Mouse (Mus musculus) liver, embryonic 15.5 days (tissue): ENCODE results near the gene Med12. TPM values are rescaled to one million over a fixed set of nuclear protein-coding genes. Genes with fewer than 3 reads are reported as not detected.

Source experiments
- ATAC-seq: fragments of 200-750 bp; cut with Nextera tagmentation; 2 replicates; pipeline ENCODE4 v1.8.0; 2017; ENCODE audit warnings: moderate number of reproducible peaks, mild to moderate bottlenecking, moderate library complexity; ENCODE audit not compliant: insufficient read depth
- H3K27ac ChIP-seq: fragments of 300-500 bp; sonication (generic); replicated peaks from 2 replicates; pipeline ENCODE4 v1.5.1; 2015; ENCODE audit warnings: mild to moderate bottlenecking, inconsistent platforms
- H3K27me3 ChIP-seq: fragments of 300-500 bp; sonication (generic); 2 replicates; pipeline ENCODE4 v1.6.1; 2015; ENCODE audit warnings: mild to moderate bottlenecking, inconsistent platforms
- H3K36me3 ChIP-seq: fragments of 300-500 bp; sonication (generic); replicated peaks from 2 replicates; pipeline ENCODE4 v1.6.1; 2015; ENCODE audit warnings: moderate library complexity, mild to moderate bottlenecking, inconsistent platforms
- H3K4me1 ChIP-seq: fragments of 300-500 bp; sonication (generic); replicated peaks from 2 replicates; pipeline ENCODE4 v1.6.1; 2015; ENCODE audit warnings: inconsistent platforms
- H3K4me2 ChIP-seq: fragments of 300-500 bp; sonication (generic); 2 replicates; pipeline ENCODE4 v1.6.1; 2015; ENCODE audit warnings: moderate library complexity, mild to moderate bottlenecking, inconsistent platforms
- H3K4me3 ChIP-seq: fragments of 300-500 bp; sonication (generic); replicated peaks from 2 replicates; pipeline ENCODE4 v1.5.1; 2015; ENCODE audit warnings: mild to moderate bottlenecking, inconsistent platforms
- H3K9ac ChIP-seq: fragments of 300-500 bp; sonication (generic); 2 replicates; pipeline ENCODE4 v1.6.1; 2015; ENCODE audit warnings: moderate library complexity, mild to moderate bottlenecking, inconsistent platforms
- H3K9me3 ChIP-seq: fragments of 300-500 bp; sonication (generic); replicated peaks from 2 replicates; pipeline ENCODE4 v1.6.1; 2016; ENCODE audit warnings: inconsistent platforms
- WGBS: fragments of 180-500 bp; shearing (Covaris S2); methylation state at CpG from one replicate; pipeline ENCODE4 v1.1.7; 2015; ENCODE audit warnings: mixed read lengths; ENCODE audit not compliant: insufficient replicate concordance; 5-methylcytosine and 5-hydroxymethylcytosine counted together
- polyA plus RNA-seq: library from polyadenylated mRNA; unstranded; fragments of >200 nt; fragmentation: Nextera tagmentation; extraction: Ambion mirVana; gene quantifications from 2 replicates; pipeline ENCODE4 v1.2.1, GENCODE M21; 2015

The Med12 gene
- polyA plus RNA-seq, 1 experiment from 2014 or later = 21.4 TPM

DNA sequence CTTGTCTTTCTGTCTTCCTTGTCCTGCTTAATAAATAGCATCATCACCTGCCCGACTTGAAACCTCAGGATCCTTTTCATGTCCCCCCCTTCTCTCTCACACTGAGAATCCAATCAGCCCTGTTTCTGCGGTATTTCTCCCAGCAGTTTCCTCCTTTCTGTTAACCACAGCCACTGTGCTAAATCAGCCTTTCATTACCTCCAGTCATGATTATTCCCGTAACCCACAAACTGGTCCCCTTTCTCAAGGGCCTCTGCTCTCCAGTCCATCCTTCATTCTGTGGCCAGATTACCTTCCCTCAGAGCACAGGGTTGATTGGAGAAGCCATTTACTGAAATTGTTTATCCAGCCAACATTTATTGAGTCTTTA lies 5.1 kb upstream of the Med12 start, which contains the start of gene Gm20489:
Gm20489 (minus strand) TSS at position 269 of the 370 bp plus-strand sequence.
- Histone ChIP-seq H3K27ac (no peak within 1 kb of the TSS), H3K4me3 (no peak within 1 kb of the TSS), H3K36me3 (no peaks in the 10 kb centered on the region), H3K9ac (no peak within 1 kb of the TSS), H3K27me3 (peaks cover 18% of the 10 kb centered on the region; the same call in 1 of the 2 replicates), H3K4me2 (peak within 1 kb of the TSS; percentile 30), H3K9me3 (no peaks in the 10 kb centered on the region), H3K4me1 (peaks cover 9% of the 10 kb centered on the region)
- 36% methylated on average over 3 of the region's 3 CpGs for WGBS
- no peak for ATAC-seq

DNA sequence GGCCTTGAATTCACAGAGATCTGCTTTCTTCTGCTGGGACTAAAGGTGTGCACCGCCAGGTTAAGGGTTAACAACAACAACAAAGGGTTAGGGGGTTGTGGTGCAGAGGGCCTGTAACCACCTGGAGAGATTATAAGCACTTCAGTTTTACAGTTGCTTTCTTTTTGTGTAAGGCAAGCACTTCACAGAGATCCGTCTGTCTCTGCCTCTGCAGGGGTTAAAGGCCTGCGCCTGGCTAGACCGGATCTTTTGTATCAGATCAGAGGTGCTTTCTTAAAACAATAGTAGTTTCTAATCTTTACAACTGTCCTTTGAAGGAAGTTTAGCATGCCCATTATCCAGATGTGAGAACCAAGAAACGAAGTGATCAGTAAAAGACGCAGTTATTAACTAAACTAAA lies 420 bp upstream of the Med12 start:
- peaks cover 27% of the 10 kb centered on the region for H3K36me3 ChIP-seq
- ATAC-seq = no peak
- H3K4me2 ChIP-seq = peak overlapping the region; percentile 67
- peaks cover 10% of the 10 kb centered on the region; the same call in 1 of the 2 replicates for H3K27me3 ChIP-seq
- 28% methylated on average over 6 of the region's 6 CpGs for WGBS
- H3K9me3 ChIP-seq = no peaks in the 10 kb centered on the region
- H3K27ac ChIP-seq = peak overlapping the region; percentile 86
- H3K4me1 ChIP-seq = peaks cover 16% of the 10 kb centered on the region
- H3K9ac ChIP-seq = peak overlapping the region; percentile 48
- peak overlapping the region; percentile 70 for H3K4me3 ChIP-seq

DNA sequence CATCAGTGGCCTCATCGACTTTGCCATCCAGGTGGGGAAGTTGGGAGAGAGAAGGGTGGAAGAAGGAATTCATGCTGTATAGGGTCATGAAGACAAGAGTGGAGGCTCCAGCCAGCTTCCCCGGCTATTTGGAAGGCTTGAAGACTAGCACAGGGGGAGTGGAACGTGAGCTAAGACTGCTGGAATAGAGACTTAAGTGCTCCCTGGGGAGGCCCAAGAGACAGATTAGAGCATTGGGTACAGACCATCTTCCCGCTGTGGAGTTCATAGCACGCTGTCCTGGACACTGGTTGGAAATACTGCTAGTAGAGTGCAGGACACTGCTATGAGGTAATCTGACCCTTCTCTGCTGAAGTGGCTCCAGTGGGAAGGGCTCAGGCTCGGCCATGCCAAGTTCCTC lies 9.0 kb downstream of the Med12 start:
- H3K36me3 ChIP-seq = peaks cover 86% of the 10 kb centered on the region
- no peak overlapping the region for H3K27ac ChIP-seq
- H3K4me1 ChIP-seq = peaks cover 20% of the 10 kb centered on the region
- H3K9me3 ChIP-seq = no peaks in the 10 kb centered on the region
- no peaks in the 10 kb centered on the region for H3K27me3 ChIP-seq
- H3K9ac ChIP-seq = no peak overlapping the region
- ATAC-seq = no peak
- H3K4me2 ChIP-seq = no peak overlapping the region
- WGBS = 74% methylated on average over 6 of the region's 6 CpGs
- H3K4me3 ChIP-seq = no peak overlapping the region

DNA sequence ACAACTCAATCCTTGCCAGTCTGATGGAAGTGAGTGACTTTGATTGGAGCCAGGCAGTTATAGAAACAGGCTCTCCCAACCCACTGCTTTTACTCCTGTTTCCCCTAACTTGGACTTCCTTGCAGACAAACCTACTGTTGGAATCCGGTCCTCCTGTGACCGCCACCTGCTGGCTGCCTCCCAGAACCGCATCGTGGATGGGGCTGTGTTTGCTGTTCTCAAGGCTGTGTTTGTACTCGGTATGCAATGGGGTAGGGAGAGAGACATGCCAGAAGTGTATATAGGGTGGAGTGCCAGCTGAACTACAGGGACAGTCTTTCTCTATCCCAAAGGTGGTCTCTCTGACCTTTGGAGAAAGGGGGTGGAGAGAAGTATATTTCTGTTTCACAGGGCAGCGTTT lies 11.7 kb downstream of the Med12 start:
- Histone ChIP-seq H3K27me3 (no peaks in the 10 kb centered on the region), H3K4me3 (no peak overlapping the region), H3K4me1 (peaks cover 48% of the 10 kb centered on the region), H3K27ac (peak overlapping the region; percentile 95), H3K4me2 (no peak overlapping the region), H3K9me3 (no peaks in the 10 kb centered on the region), H3K36me3 (peaks cover 88% of the 10 kb centered on the region), H3K9ac (no peak overlapping the region)
- 22% methylated on average over 6 of the region's 6 CpGs for WGBS
- ATAC-seq = no peak

DNA sequence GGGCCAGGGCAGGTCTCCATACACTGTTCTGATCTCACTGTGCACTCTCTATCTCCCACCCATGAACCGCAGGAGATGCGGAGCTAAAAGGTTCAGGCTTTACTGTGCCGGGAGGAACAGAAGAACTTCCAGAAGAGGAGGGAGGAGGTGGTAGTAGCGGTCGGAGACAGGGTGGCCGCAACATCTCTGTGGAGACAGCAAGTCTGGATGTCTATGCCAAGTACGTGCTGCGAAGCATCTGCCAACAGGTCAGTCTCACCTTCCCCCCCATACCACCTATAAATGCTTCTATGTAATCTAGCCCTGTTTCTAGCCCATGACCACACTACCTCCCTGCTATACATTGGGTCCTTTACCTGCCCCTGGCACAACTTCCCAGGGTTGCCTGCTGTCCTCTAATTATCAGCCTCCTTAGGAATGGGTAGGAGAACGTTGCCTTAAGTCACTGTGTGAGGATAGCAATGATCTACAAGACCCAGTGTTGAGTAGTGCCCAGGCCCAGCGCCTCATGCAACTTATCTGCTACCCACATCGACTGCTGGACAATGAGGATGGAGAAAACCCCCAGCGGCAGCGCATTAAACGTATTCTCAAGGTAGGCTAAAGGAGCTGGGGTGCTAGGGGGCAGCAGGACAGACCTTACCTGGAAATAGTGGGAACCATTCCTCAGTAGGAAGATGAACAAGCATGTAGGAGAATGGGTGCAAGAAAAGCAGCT lies 12.3 kb downstream of the Med12 start:
- ATAC-seq = no peak
- Histone ChIP-seq H3K4me3 (no peak overlapping the region), H3K9ac (no peak overlapping the region), H3K27me3 (no peaks in the 10 kb centered on the region), H3K4me1 (peaks cover 48% of the 10 kb centered on the region), H3K27ac (peak overlapping the region; percentile 95), H3K36me3 (peaks cover 88% of the 10 kb centered on the region), H3K4me2 (no peak overlapping the region), H3K9me3 (no peaks in the 10 kb centered on the region)
- WGBS = 84% methylated on average over 14 of the region's 14 CpGs

DNA sequence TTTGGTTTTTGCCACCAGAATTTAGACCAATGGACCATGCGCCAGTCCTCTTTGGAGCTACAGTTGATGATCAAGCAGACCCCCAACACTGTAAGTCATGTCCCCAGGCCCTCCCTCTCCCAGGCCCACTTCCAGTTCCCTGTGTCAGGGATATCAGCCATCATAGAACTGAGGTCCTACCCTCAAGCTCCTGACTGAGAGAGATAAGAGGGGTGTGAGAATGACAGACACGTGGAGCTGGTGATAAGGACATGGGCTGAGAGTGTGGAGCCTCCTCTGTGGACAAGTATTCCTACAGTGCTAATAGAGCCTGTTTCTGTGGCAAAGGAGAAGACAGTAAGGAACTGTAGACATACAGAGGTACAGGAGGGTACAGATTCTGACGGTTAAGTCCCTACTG lies 13.7 kb downstream of the Med12 start:
- WGBS = 28% methylated on average over 3 of the region's 3 CpGs
- H3K27ac ChIP-seq = peak overlapping the region; percentile 95
- H3K4me2 ChIP-seq = peak overlapping the region; percentile 61
- peak; percentile 97 for ATAC-seq
- H3K9ac ChIP-seq = peak overlapping the region; percentile 42; the same call in 1 of the 2 replicates
- peaks cover 48% of the 10 kb centered on the region for H3K4me1 ChIP-seq
- 0 out of 2 replicates have a peak overlapping the region, but pooled peaks have one; percentile 6 for H3K4me3 ChIP-seq
- H3K27me3 ChIP-seq = no peaks in the 10 kb centered on the region
- peaks cover 88% of the 10 kb centered on the region for H3K36me3 ChIP-seq
- H3K9me3 ChIP-seq = no peaks in the 10 kb centered on the region

DNA sequence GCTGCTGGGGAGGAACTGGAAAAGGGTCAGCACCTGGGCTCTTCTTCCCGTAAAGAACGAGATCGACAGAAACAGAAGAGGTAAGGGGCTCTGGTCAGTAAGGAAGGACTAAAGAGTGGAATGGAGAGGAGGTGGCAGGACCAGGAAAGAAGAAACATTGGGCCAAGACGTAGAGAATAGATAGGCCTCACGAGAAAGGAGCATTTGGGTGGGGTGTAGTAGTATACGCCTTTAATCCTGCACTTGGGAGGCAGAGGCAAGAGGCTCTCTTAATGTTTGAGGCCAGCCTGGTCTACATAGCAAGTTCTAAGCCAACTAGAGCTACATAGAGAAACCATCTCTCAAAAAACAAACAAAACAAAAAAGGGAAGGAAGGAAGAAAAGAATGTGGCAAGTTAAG lies 14.6 kb downstream of the Med12 start:
- peak overlapping the region; percentile 42; the same call in 1 of the 2 replicates for H3K9ac ChIP-seq
- H3K27ac ChIP-seq = peak overlapping the region; percentile 95
- peak overlapping the region; percentile 61 for H3K4me2 ChIP-seq
- 56% methylated on average over 6 of the region's 6 CpGs for WGBS
- H3K4me3 ChIP-seq = no peak overlapping the region
- ATAC-seq = peak; percentile 53
- no peaks in the 10 kb centered on the region for H3K27me3 ChIP-seq
- H3K36me3 ChIP-seq = peaks cover 88% of the 10 kb centered on the region
- peaks cover 50% of the 10 kb centered on the region for H3K4me1 ChIP-seq
- H3K9me3 ChIP-seq = no peaks in the 10 kb centered on the region

DNA sequence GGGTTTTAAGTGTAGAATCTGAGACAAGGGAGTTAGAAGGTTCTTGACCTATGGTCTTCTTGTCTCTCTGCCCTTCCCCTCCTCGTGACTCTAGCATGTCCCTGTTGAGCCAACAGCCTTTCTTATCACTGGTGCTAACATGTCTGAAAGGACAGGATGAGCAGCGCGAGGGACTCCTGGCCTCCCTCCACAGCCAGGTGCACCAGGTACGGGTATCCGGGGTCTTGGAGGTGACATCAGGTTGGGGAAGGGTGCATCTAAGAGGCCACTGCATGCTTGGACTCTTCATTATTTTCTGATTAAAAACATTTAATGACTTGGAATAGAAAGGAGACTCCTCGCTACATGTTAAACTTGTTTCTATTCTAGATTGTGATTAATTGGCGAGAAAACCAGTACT lies 15.2 kb downstream of the Med12 start:
- Histone ChIP-seq H3K27ac (peak overlapping the region; percentile 95), H3K27me3 (no peaks in the 10 kb centered on the region), H3K4me1 (peaks cover 50% of the 10 kb centered on the region), H3K36me3 (peaks cover 88% of the 10 kb centered on the region), H3K4me2 (peak overlapping the region; percentile 61), H3K9ac (no peak overlapping the region), H3K9me3 (no peaks in the 10 kb centered on the region), H3K4me3 (no peak overlapping the region)
- WGBS = 81% methylated on average over 7 of the region's 7 CpGs
- ATAC-seq = no peak

DNA sequence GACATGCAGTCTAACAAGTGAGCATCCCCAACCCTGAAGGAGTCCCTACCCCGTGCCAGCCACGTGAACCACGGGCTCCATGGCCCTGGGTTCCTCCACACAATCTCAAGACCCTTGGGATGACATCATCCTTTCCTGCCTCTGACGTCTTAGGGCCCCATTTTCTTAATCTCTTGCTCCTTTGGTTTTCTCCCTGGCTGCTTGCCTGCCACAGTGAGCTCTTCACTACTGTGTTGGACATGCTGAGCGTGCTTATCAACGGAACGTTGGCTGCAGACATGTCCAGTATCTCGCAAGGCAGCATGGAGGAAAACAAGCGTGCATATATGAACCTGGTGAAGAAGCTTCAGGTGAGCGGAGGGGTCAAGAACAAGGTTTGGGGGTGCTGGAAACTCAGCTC lies 16.3 kb downstream of the Med12 start:
- Histone ChIP-seq H3K27ac (peak overlapping the region; percentile 95), H3K4me3 (no peak overlapping the region), H3K9me3 (no peaks in the 10 kb centered on the region), H3K9ac (no peak overlapping the region), H3K4me2 (peak overlapping the region; percentile 25), H3K4me1 (peaks cover 50% of the 10 kb centered on the region), H3K36me3 (peaks cover 88% of the 10 kb centered on the region), H3K27me3 (no peaks in the 10 kb centered on the region)
- 48% methylated on average over 10 of the region's 10 CpGs for WGBS
- peak; percentile 23 for ATAC-seq

DNA sequence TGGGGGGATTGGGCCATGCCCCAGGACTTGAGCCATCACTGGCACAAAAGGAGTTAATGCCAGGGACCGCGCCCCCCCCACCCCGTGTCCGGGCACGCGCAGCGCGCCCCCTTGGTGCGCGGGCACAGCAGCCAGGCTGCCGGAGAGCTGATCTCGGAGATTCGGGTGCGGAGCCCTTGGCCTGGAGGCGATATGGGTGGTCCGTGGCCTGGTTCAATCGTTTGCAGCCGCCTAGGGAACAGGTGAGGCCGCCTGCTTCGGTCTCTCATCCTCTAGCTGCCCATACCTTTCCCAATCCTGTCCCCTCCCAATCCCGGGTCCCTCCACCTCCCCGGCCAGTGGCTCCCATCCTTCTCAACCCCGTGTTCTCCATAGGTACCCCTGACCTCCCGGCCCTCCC lies 25.2 kb downstream of the Med12 start, which contains the start of gene Nlgn3:
Nlgn3 (plus strand) TSS at position 114 of the 400 bp plus-strand sequence.
- 25% methylated on average over 23 of the region's 24 CpGs for WGBS
- no peak for ATAC-seq
- Histone ChIP-seq H3K27me3 (peaks cover 43% of the 10 kb centered on the region), H3K9ac (no peak within 1 kb of the TSS), H3K4me1 (peaks cover 5% of the 10 kb centered on the region; the same call in 1 of the 2 replicates), H3K4me2 (peak within 1 kb of the TSS; percentile 30; the same call in 1 of the 2 replicates), H3K27ac (no peak within 1 kb of the TSS), H3K36me3 (peaks cover 39% of the 10 kb centered on the region), H3K4me3 (no peak within 1 kb of the TSS), H3K9me3 (no peaks in the 10 kb centered on the region)

DNA sequence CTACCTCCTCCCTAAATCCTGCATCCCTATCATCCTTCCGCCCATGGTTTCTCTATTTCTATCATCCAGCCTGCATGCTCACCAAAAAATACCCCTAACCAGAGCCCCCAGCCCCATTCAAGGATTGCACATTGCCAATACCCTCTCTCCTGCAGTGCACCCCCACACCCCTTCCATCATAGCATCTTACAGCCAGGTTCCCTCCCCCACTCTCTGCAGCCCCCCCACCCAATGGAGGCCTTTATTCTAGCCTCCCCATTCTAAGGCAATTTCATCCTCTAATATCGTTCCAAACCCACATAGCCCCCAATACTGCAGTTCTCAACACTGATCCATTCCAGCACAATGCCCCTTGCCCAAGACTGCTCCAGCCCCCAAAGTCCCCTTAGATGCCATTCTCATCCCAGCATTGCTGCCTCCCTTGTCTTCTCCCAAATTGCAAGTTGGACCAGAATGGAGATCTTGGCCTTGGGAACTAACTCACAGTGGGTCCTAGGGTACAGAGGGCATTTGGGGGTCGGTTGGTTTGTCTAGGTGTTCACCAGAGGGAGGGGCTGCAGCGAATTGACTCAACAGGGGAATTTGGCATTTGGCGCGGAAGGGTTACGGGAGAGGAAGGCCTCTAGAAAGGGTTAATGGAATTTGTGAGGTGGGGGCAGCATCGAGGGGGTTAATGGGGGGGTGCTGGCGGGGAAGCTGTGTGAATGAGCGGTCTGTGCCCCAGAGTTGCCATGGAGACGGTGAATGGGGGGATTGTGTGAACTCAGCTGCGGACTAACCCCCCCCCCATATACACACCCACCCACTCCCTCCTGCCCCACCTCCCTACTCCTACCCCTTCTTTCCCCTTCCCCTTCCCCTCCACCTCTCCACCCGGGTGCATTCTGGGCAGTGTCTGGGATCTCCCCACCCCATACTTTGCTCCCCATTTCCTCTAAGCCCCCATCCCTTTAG lies 25.9 kb downstream of the Med12 start:
- no peak overlapping the region for H3K4me2 ChIP-seq
- no peak for ATAC-seq
- peaks cover 5% of the 10 kb centered on the region; the same call in 1 of the 2 replicates for H3K4me1 ChIP-seq
- WGBS = 26% methylated on average over 12 of the region's 13 CpGs
- peaks cover 50% of the 10 kb centered on the region for H3K27me3 ChIP-seq
- H3K9me3 ChIP-seq = no peaks in the 10 kb centered on the region
- H3K27ac ChIP-seq = no peak overlapping the region
- H3K4me3 ChIP-seq = no peak overlapping the region
- no peak overlapping the region for H3K9ac ChIP-seq
- H3K36me3 ChIP-seq = peaks cover 32% of the 10 kb centered on the region
